In the genomic region with DNA sequence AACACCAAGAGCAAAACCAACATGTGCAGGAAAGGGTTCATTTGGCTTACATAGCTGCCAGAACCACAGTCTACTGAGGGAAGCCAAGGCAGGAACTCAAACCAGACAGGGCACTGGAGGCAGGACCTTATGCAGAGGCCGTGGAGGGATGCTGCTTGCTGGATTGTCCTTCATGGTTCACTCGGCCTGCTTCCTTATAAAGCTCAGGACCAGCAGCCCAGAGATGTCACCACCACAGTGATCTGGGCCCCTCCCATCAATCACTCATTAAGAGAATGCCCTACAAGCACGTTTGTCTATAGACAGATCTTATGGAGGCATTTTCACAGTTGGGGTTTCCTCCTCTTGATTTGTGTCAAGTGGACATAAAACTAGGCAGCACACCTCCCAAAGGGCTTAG, we compare ENCODE assay signal across 12 mouse cellular contexts.
"Had no signal": no experiment of that assay in that cellular context is flagged by ENCODE, and none has a peak within 500 bp of the region (broad histone marks: within the 10 kb centered on the region; RNA-seq: fewer than 3 reads in every experiment).

No protein-coding gene starts in this region.

- H3K9me3 ChIP-seq: forebrain, embryonic 15.5 days; heart, embryonic 10.5 days; heart, embryonic 12.5 days; hindbrain, embryonic 13.5 days; hindbrain, embryonic 15.5 days; limb, embryonic 13.5 days; limb, embryonic 15.5 days; liver, embryonic 13.5 days; liver, embryonic 15.5 days had no signal

- H3K9ac ChIP-seq: forebrain, embryonic 15.5 days; forebrain, postnatal 0 days; heart, embryonic 12.5 days; hindbrain, embryonic 13.5 days; hindbrain, embryonic 15.5 days; limb, embryonic 13.5 days; limb, embryonic 15.5 days; liver, embryonic 13.5 days; liver, embryonic 15.5 days had no signal

- ATAC-seq: forebrain, embryonic 15.5 days; forebrain, postnatal 0 days; hindbrain, postnatal 0 days had no signal

- H3K36me3 ChIP-seq: forebrain, embryonic 15.5 days; heart, embryonic 10.5 days; heart, embryonic 12.5 days; hindbrain, embryonic 13.5 days; hindbrain, embryonic 15.5 days; limb, embryonic 13.5 days; limb, embryonic 15.5 days; liver, embryonic 13.5 days; liver, embryonic 15.5 days had no signal

- H3K4me3 ChIP-seq: forebrain, embryonic 15.5 days; heart, embryonic 10.5 days; heart, embryonic 12.5 days; hindbrain, embryonic 13.5 days; hindbrain, embryonic 15.5 days; limb, embryonic 13.5 days; limb, embryonic 15.5 days; liver, embryonic 13.5 days; liver, embryonic 15.5 days had no signal

- H3K4me1 ChIP-seq: forebrain, embryonic 15.5 days; heart, embryonic 10.5 days; heart, embryonic 12.5 days; hindbrain, embryonic 13.5 days; hindbrain, embryonic 15.5 days; liver, embryonic 13.5 days; liver, embryonic 15.5 days had no signal

- DNase-seq: forebrain, postnatal 0 days; left cerebral cortex, postnatal 4 days; liver, embryonic 13.5 days had no signal

- H3K27me3 ChIP-seq: forebrain, embryonic 15.5 days; heart, embryonic 12.5 days; hindbrain, embryonic 13.5 days; hindbrain, embryonic 15.5 days; limb, embryonic 13.5 days; limb, embryonic 15.5 days; liver, embryonic 13.5 days; liver, embryonic 15.5 days had no signal

- H3K27ac ChIP-seq: forebrain, embryonic 15.5 days; heart, embryonic 10.5 days; hindbrain, embryonic 13.5 days; hindbrain, embryonic 15.5 days; hindbrain, postnatal 0 days; limb, embryonic 13.5 days; limb, embryonic 15.5 days; liver, embryonic 13.5 days; liver, embryonic 15.5 days had no signal

- H3K4me2 ChIP-seq: forebrain, embryonic 15.5 days; heart, embryonic 12.5 days; hindbrain, embryonic 13.5 days; hindbrain, embryonic 15.5 days; limb, embryonic 13.5 days; limb, embryonic 15.5 days had no signal
